Mouse (Mus musculus) thymus, adult 2 months (tissue): ENCODE results near the gene Hist1h4a.

Experiments
- CTCF ChIP-seq: fragments of 200-500 bp; IDR thresholded peaks from 2 replicates; pipeline ENCODE4 v1.5.1; 2012; ENCODE audit warnings: mild to moderate bottlenecking, control low read depth, low read length, moderate library complexity, borderline replicate concordance; ENCODE audit not compliant: control insufficient read depth, poor library complexity, insufficient read depth; ENCODE audit errors: extremely low read depth
- POLR2A ChIP-seq: fragments of 200-500 bp; IDR thresholded peaks from 2 replicates; pipeline ENCODE4 v1.6.1; 2012; ENCODE audit warnings: mild to moderate bottlenecking, low read length, control low read depth, moderate library complexity; ENCODE audit not compliant: control insufficient read depth, poor library complexity, insufficient read depth; ENCODE audit errors: extremely low read depth

- TF ChIP-seq POLR2A, result no peak
- TF ChIP-seq CTCF, result no peak
These were observed 17.3 kb upstream of the Hist1h4a start for GRCm38 (mm10) chr13:23778339-23778738.
